Mouse (Mus musculus) testis, adult 2 months (tissue): ENCODE measurements around the gene Hydin. TPM values are rescaled to one million over a fixed set of nuclear protein-coding genes. Genes with fewer than 3 reads are reported as not detected.
A peak's percentile ranks its signal among the peaks of the same experiment; 100 is the strongest.
"Not testable (repeated sequence)": the region's sequence is repeated elsewhere in the genome, so short reads cannot be mapped to it uniquely, and the experiment has no call there.

Source experiments
- H3K27ac ChIP-seq: fragments of 200-500 bp; 2 replicates; pipeline ENCODE4 v1.5.1; 2012; ENCODE audit warnings: low read depth, low read length; ENCODE audit not compliant: control insufficient read depth, insufficient read depth
- H3K27me3 ChIP-seq: fragments of 200-500 bp; 2 replicates; pipeline ENCODE4 v1.6.1; 2012; ENCODE audit warnings: mild to moderate bottlenecking, low read length, moderate library complexity; ENCODE audit not compliant: control insufficient read depth, insufficient read depth
- H3K36me3 ChIP-seq: fragments of 200-500 bp; 2 replicates; pipeline ENCODE4 v1.6.1; 2012; ENCODE audit warnings: mild to moderate bottlenecking, low read length; ENCODE audit not compliant: control insufficient read depth, insufficient read depth
- H3K4me1 ChIP-seq: fragments of 200-500 bp; 2 replicates; pipeline ENCODE4 v1.6.1; 2012; ENCODE audit warnings: low read length; ENCODE audit not compliant: control insufficient read depth, insufficient read depth
- H3K4me3 ChIP-seq: fragments of 200-500 bp; 2 replicates; pipeline ENCODE4 v1.5.1; 2012; ENCODE audit warnings: low read depth, mild to moderate bottlenecking, low read length, moderate library complexity, mixed read lengths; ENCODE audit not compliant: control insufficient read depth
- CTCF ChIP-seq: fragments of 200-500 bp; IDR thresholded peaks from 2 replicates; pipeline ENCODE4 v1.5.1; 2012; ENCODE audit warnings: low read depth, mild to moderate bottlenecking, inconsistent platforms, low read length, moderate library complexity; ENCODE audit not compliant: control insufficient read depth, insufficient read depth, insufficient replicate concordance
- POLR2A ChIP-seq: fragments of 200-500 bp; IDR thresholded peaks from 2 replicates; pipeline ENCODE4 v1.6.1; 2012; ENCODE audit warnings: low read depth, mild to moderate bottlenecking, inconsistent platforms, low read length, moderate library complexity; ENCODE audit not compliant: control insufficient read depth
- polyA plus RNA-seq: library from polyadenylated mRNA; depleted of rRNA; stranded (reverse); fragments of >200 nt; gene quantifications from 2 replicates; pipeline ENCODE4 v1.2.3, GENCODE M21; 2012

Gene Hydin
- polyA plus RNA-seq, 1 experiment = 32.6 TPM

GRCm38 (mm10) chr8:110276259-110276560 lies 9.4 kb downstream of the Hydin start:
- Histone ChIP-seq H3K4me1 (no peaks in the 10 kb centered on the region), H3K27ac (no peak overlapping the region), H3K4me3 (no peak overlapping the region), H3K36me3 (no peaks in the 10 kb centered on the region; the same call in 1 of the 2 replicates), H3K27me3 (no peaks in the 10 kb centered on the region)
- TF ChIP-seq CTCF (no peak), POLR2A (no peak)

GRCm38 (mm10) chr8:110312715-110313114 lies 45.9 kb downstream of the Hydin start:
- Histone ChIP-seq H3K27ac (no peak overlapping the region), H3K4me1 (no peaks in the 10 kb centered on the region), H3K4me3 (no peak overlapping the region), H3K27me3 (no peaks in the 10 kb centered on the region), H3K36me3 (no peaks in the 10 kb centered on the region)
- TF ChIP-seq CTCF = no peak
- TF ChIP-seq POLR2A = no peak

- Histone ChIP-seq H3K4me3 (no peak overlapping the region), H3K4me1 (peaks cover 3% of the 10 kb centered on the region), H3K27me3 (no peaks in the 10 kb centered on the region), H3K27ac (no peak overlapping the region), H3K36me3 (no peaks in the 10 kb centered on the region)
- TF ChIP-seq POLR2A (no peak), CTCF (no peak)
Observed at GRCm38 (mm10) chr8:110315826-110316225, 49.0 kb downstream of the Hydin start.

GRCm38 (mm10) chr8:110319586-110319985 lies 52.8 kb downstream of the Hydin start:
- Histone ChIP-seq H3K36me3 (no peaks in the 10 kb centered on the region), H3K27me3 (no peaks in the 10 kb centered on the region), H3K4me3 (no peak overlapping the region), H3K4me1 (peaks cover 3% of the 10 kb centered on the region), H3K27ac (peak overlapping the region; percentile 51)
- no peak for TF ChIP-seq POLR2A
- no peak for TF ChIP-seq CTCF

GRCm38 (mm10) chr8:110321446-110321845 lies 54.7 kb downstream of the Hydin start:
- Histone ChIP-seq H3K4me3 (no peak overlapping the region), H3K4me1 (peaks cover 3% of the 10 kb centered on the region), H3K27me3 (no peaks in the 10 kb centered on the region), H3K36me3 (no peaks in the 10 kb centered on the region), H3K27ac (no peak overlapping the region; the same call in 1 of the 2 replicates)
- TF ChIP-seq CTCF (no peak), POLR2A (no peak)

DNA sequence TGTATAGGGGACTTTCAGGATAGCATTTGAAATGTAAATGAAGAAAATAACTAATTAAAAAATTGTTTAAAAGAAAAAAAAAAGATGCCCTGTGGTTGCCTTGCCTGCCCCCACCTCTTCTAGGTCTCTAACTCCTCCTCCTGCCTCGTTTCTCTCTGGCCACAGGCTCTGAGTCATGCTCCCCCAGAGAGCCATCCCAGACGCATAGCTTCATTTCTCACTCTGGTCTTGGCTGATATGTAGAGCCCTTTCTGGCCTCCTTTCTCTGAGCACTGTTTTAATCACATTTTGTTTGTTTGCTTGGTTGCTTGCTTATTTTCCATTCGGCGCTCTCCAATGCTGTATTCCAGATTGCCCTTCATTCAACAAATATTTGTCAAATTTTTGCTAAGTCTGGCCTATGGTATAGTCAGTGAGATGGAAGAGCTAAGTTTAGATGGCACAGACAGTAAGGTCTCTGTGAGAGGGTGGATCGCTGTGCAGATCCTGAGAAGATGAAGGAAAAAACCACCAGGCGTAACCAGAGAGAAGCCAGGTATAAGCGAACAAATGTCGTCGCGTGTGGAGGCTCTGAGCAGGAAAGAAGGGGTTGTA lies 57.3 kb downstream of the Hydin start:
- no peak overlapping the region for H3K27ac ChIP-seq
- H3K27me3 ChIP-seq = no peaks in the 10 kb centered on the region
- no peak overlapping the region for H3K4me3 ChIP-seq
- peaks cover 3% of the 10 kb centered on the region for H3K4me1 ChIP-seq
- TF ChIP-seq POLR2A (no peak), CTCF (no peak)
- no peaks in the 10 kb centered on the region for H3K36me3 ChIP-seq

GRCm38 (mm10) chr8:110327120-110327519 lies 60.3 kb downstream of the Hydin start:
- H3K36me3 ChIP-seq, H3K27me3 ChIP-seq, H3K27ac ChIP-seq, H3K4me1 ChIP-seq, H3K4me3 ChIP-seq: not testable (repeated sequence)

- Histone ChIP-seq H3K4me1 (no peaks in the 10 kb centered on the region), H3K27me3 (no peaks in the 10 kb centered on the region), H3K36me3 (no peaks in the 10 kb centered on the region), H3K4me3 (no peak overlapping the region), H3K27ac (no peak overlapping the region)
- TF ChIP-seq POLR2A (no peak), CTCF (no peak)
Observed at GRCm38 (mm10) chr8:110333376-110333775, 66.6 kb downstream of the Hydin start.
